Mouse (Mus musculus): ENCODE results near the gene Saa1. TPM values are rescaled to one million over a fixed set of nuclear protein-coding genes. Genes with fewer than 3 reads are reported as not detected.

Gene Saa1
- polyA plus RNA-seq, 1 experiment from 2014 or later = 0.63 TPM

- Histone ChIP-seq H3K4me3 (ENCODE audit: low read depth, low read length) (no peak overlapping the region), H3K27me3 (ENCODE audit: insufficient read depth, low read length) (no peaks in the 10 kb centered on the region), H3K4me1 (ENCODE audit: insufficient read depth) (peaks cover 5% of the 10 kb centered on the region), H3K9ac (replicated peaks) (no peak overlapping the region), H3K9me3 (ENCODE audit: low read length) (no peaks in the 10 kb centered on the region), H3K36me3 (replicated peaks; ENCODE audit: insufficient read depth, low read length) (no peaks in the 10 kb centered on the region), H3K27ac (ENCODE audit: low read depth) (no peak overlapping the region), H3K4me2 (ENCODE audit: low read depth, low read length) (no peak overlapping the region)
- ATAC-seq = no peak
- DNase-seq = no peak
- 86% methylated on average over 6 of the region's 6 CpGs for whole genome bisulfite sequencing (ENCODE audit: insufficient replicate concordance)
- TF ChIP-seq CTCF (IDR thresholded peaks at IDR 0.05; ENCODE audit: low read depth) = no peak
- TF ChIP-seq EP300 (IDR thresholded peaks at IDR 0.05; ENCODE audit: low read depth) = no peak
Observed at GRCm38 (mm10) chr7:46723354-46723753, 19.4 kb downstream of the Saa1 start.

GRCm38 (mm10) chr7:46720460-46720859, 22.3 kb downstream of the Saa1 start:
- Histone ChIP-seq H3K4me2 (ENCODE audit: low read depth, low read length) (no peak overlapping the region), H3K9me3 (ENCODE audit: low read length) (no peaks in the 10 kb centered on the region), H3K9ac (replicated peaks) (no peak overlapping the region), H3K27ac (ENCODE audit: low read depth) (no peak overlapping the region), H3K36me3 (replicated peaks; ENCODE audit: insufficient read depth, low read length) (no peaks in the 10 kb centered on the region), H3K4me3 (ENCODE audit: low read depth, low read length) (no peak overlapping the region), H3K27me3 (ENCODE audit: insufficient read depth, low read length) (no peaks in the 10 kb centered on the region), H3K4me1 (ENCODE audit: insufficient read depth) (peaks cover 5% of the 10 kb centered on the region)
- ATAC-seq = no peak
- no peak for DNase-seq
- WGBS (ENCODE audit: insufficient replicate concordance) = 67% methylated on average over 9 of the region's 9 CpGs
- no peak for TF ChIP-seq EP300 (IDR thresholded peaks at IDR 0.05; ENCODE audit: low read depth)
- TF ChIP-seq CTCF (IDR thresholded peaks at IDR 0.05; ENCODE audit: low read depth) = no peak

GRCm38 (mm10) chr7:46719526-46719925, 23.3 kb downstream of the Saa1 start:
- H3K4me2 ChIP-seq (ENCODE audit: low read depth, low read length) = no peak overlapping the region
- H3K27ac ChIP-seq (ENCODE audit: low read depth) = 0 out of 2 replicates have a peak overlapping the region, but pooled peaks have one; percentile 2
- ATAC-seq (peak; percentile 89), DNase-seq (peak; percentile 66)
- no peaks in the 10 kb centered on the region for H3K36me3 ChIP-seq (replicated peaks; ENCODE audit: insufficient read depth, low read length)
- no peak overlapping the region for H3K4me3 ChIP-seq (ENCODE audit: low read depth, low read length)
- H3K27me3 ChIP-seq (ENCODE audit: insufficient read depth, low read length) = no peaks in the 10 kb centered on the region
- 50% methylated on average over 7 of the region's 7 CpGs for WGBS (ENCODE audit: insufficient replicate concordance)
- H3K4me1 ChIP-seq (ENCODE audit: insufficient read depth) = peaks cover 5% of the 10 kb centered on the region
- TF ChIP-seq EP300 (IDR thresholded peaks at IDR 0.05; ENCODE audit: low read depth) (peak; percentile 76), CTCF (IDR thresholded peaks at IDR 0.05; ENCODE audit: low read depth) (no peak)
- no peaks in the 10 kb centered on the region for H3K9me3 ChIP-seq (ENCODE audit: low read length)
- H3K9ac ChIP-seq (replicated peaks) = no peak overlapping the region

GRCm38 (mm10) chr7:46718591-46719270, 24.0 kb downstream of the Saa1 start:
- Histone ChIP-seq H3K4me1 (ENCODE audit: insufficient read depth) (peaks cover 5% of the 10 kb centered on the region), H3K4me2 (ENCODE audit: low read depth, low read length) (no peak overlapping the region), H3K27me3 (ENCODE audit: insufficient read depth, low read length) (no peaks in the 10 kb centered on the region), H3K27ac (ENCODE audit: low read depth) (no peak overlapping the region), H3K36me3 (replicated peaks; ENCODE audit: insufficient read depth, low read length) (no peaks in the 10 kb centered on the region), H3K9ac (replicated peaks) (no peak overlapping the region), H3K9me3 (ENCODE audit: low read length) (no peaks in the 10 kb centered on the region), H3K4me3 (ENCODE audit: low read depth, low read length) (no peak overlapping the region)
- 56% methylated on average over 7 of the region's 7 CpGs for WGBS (ENCODE audit: insufficient replicate concordance)
- ATAC-seq (0 out of 2 replicates have a peak, but pooled peaks have one; percentile 16), DNase-seq (no peak)
- TF ChIP-seq CTCF (IDR thresholded peaks at IDR 0.05; ENCODE audit: low read depth) = no peak
- TF ChIP-seq EP300 (IDR thresholded peaks at IDR 0.05; ENCODE audit: low read depth) = no peak

- WGBS (ENCODE audit: insufficient replicate concordance) = 27% methylated on average over 5 of the region's 5 CpGs
- no peak for ATAC-seq
- no peak overlapping the region for H3K4me2 ChIP-seq (ENCODE audit: low read depth, low read length)
Observed at GRCm38 (mm10) chr7:46716897-46717296, 25.9 kb downstream of the Saa1 start.

GRCm38 (mm10) chr7:46715600-46715999, 27.2 kb downstream of the Saa1 start, which contains the start of gene Saa3:
TSS of gene Saa3 (minus strand) at chr7:46715700.
- Histone ChIP-seq H3K4me2 (ENCODE audit: low read depth, low read length) (no peak within 1 kb of the TSS), H3K4me1 (ENCODE audit: insufficient read depth) (peaks cover 5% of the 10 kb centered on the region), H3K27me3 (ENCODE audit: insufficient read depth, low read length) (no peaks in the 10 kb centered on the region), H3K36me3 (replicated peaks; ENCODE audit: insufficient read depth, low read length) (no peaks in the 10 kb centered on the region), H3K9ac (replicated peaks) (no peak within 1 kb of the TSS), H3K27ac (ENCODE audit: low read depth) (no peak within 1 kb of the TSS), H3K9me3 (ENCODE audit: low read length) (no peaks in the 10 kb centered on the region), H3K4me3 (ENCODE audit: low read depth, low read length) (no peak within 1 kb of the TSS)
- no peak for ATAC-seq
- TF ChIP-seq EP300 (IDR thresholded peaks at IDR 0.05; ENCODE audit: low read depth) = no peak
- no peak for TF ChIP-seq CTCF (IDR thresholded peaks at IDR 0.05; ENCODE audit: low read depth)
- no peak for DNase-seq
- 71% methylated on average over 5 of the region's 5 CpGs for WGBS (ENCODE audit: insufficient replicate concordance)

More at GRCm38 (mm10) chr7:46716897-46717296, 25.9 kb downstream of the Saa1 start:
- no peak overlapping the region for H3K27ac ChIP-seq (ENCODE audit: low read depth)
- no peak overlapping the region for H3K9ac ChIP-seq (replicated peaks)
- H3K36me3 ChIP-seq (replicated peaks; ENCODE audit: insufficient read depth, low read length) = no peaks in the 10 kb centered on the region
- no peak for DNase-seq
- peaks cover 5% of the 10 kb centered on the region for H3K4me1 ChIP-seq (ENCODE audit: insufficient read depth)
- H3K4me3 ChIP-seq (ENCODE audit: low read depth, low read length) = no peak overlapping the region
- H3K9me3 ChIP-seq (ENCODE audit: low read length) = no peaks in the 10 kb centered on the region
- TF ChIP-seq CTCF (IDR thresholded peaks at IDR 0.05; ENCODE audit: low read depth) = no peak
- TF ChIP-seq EP300 (IDR thresholded peaks at IDR 0.05; ENCODE audit: low read depth) = no peak
- no peaks in the 10 kb centered on the region for H3K27me3 ChIP-seq (ENCODE audit: insufficient read depth, low read length)

All from liver, postnatal 0 days (tissue).